Comparison of ENCODE assay signal across 8 mouse cellular contexts in the genomic region with DNA sequence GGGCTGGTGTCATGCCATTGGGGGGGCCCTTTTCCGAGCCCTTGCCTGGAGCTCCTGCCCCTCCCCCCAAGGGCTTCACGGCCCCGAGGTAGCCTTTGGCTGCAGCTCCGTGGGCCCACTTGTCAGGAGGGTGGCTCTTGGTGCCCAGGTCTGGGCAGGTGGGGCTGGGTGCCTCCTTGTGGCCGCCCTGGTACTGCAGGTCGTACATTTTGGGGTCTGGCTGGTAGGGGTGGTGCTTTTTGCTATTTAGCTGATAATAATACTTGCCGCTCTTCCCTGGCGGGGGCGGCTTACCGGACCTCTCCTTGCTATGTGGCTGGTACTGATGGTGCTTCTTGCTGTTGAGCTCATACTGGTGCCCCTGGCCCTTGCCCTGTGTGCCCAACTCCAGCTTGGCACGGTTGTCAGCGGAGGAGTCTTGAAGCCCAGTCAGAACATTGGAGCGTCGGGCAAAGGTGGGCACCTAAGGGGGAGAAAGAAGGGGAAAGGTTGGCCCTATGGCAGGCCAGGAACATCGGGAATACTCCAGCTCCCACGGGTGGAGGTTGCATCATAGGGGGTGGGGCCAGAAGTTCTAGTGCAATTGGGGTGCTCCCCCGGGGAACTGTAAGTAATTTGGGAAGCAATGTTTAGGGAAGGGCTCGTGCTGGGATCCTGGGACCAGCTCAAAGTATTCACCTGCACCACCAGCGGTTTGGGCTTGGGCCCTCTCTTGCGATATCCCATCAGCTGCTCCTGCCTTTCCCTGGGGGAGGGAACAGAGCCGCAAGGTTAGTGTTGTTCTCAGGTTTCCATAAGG. TPM values are rescaled to one million over a fixed set of nuclear protein-coding genes. Genes with fewer than 3 reads are reported as not detected.
DNase-seq lines count a peak whose midpoint lies in the region; ATAC-seq and TF ChIP-seq lines count a peak whose summit lies in the region.
"Had no signal": no experiment of that assay in that cellular context is flagged by ENCODE, and none has a peak within 500 bp of the region (broad histone marks: within the 10 kb centered on the region; RNA-seq: fewer than 3 reads in every experiment).

No protein-coding gene starts in this region.

- H3K9ac ChIP-seq in forebrain, embryonic 11.5 days (ENCODE audit: low read length) = no peak overlapping the region
- H3K9ac ChIP-seq in midbrain, embryonic 15.5 days = no peak overlapping the region; the same call in 1 of the 2 replicates

- no peak for DNase-seq in testis, postnatal 14 days (ENCODE audit: low spot score)
- peak; percentile 83 for DNase-seq in forebrain, embryonic 11.5 days (ENCODE audit: low spot score)
- DNase-seq in kidney, postnatal 14 days = peak; percentile 45
- DNase-seq in thymus, postnatal 4 days = peak; percentile 85

- no peaks in the 10 kb centered on the region for H3K36me3 ChIP-seq in testis, adult 2 months (ENCODE audit: control insufficient read depth, insufficient read depth, low read length)
- no peaks in the 10 kb centered on the region for H3K36me3 ChIP-seq in forebrain, embryonic 11.5 days (ENCODE audit: control insufficient read depth, insufficient read depth, low read length)
- peaks cover 7% of the 10 kb centered on the region for H3K36me3 ChIP-seq in midbrain, embryonic 15.5 days (replicated peaks)

- H3K9me3 ChIP-seq in forebrain, embryonic 11.5 days (ENCODE audit: control insufficient read depth, low read length) = no peaks in the 10 kb centered on the region
- no peaks in the 10 kb centered on the region for H3K9me3 ChIP-seq in midbrain, embryonic 15.5 days
- H3K9me3 ChIP-seq: megakaryocyte, embryonic 14.5 days had no signal

- peaks cover 43% of the 10 kb centered on the region for H3K4me1 ChIP-seq in testis, adult 2 months (ENCODE audit: control insufficient read depth, insufficient read depth, low read length)
- H3K4me1 ChIP-seq in bone marrow macrophage, adult 2 months (ENCODE audit: control insufficient read depth, insufficient read depth, low read length) = peaks cover 10% of the 10 kb centered on the region
- H3K4me1 ChIP-seq in forebrain, embryonic 11.5 days (replicated peaks; ENCODE audit: control insufficient read depth, insufficient read depth, low read length) = peaks cover 53% of the 10 kb centered on the region
- peaks cover 71% of the 10 kb centered on the region for H3K4me1 ChIP-seq in midbrain, embryonic 15.5 days

- no peaks in the 10 kb centered on the region; the same call in 1 of the 2 replicates for H3K27me3 ChIP-seq in testis, adult 2 months (ENCODE audit: control insufficient read depth, insufficient read depth, low read length)
- H3K27me3 ChIP-seq in forebrain, embryonic 11.5 days (ENCODE audit: control insufficient read depth, insufficient read depth, low read length) = peaks cover 51% of the 10 kb centered on the region
- peaks cover 14% of the 10 kb centered on the region for H3K27me3 ChIP-seq in midbrain, embryonic 15.5 days (replicated peaks)

- H3K4me3 ChIP-seq in testis, adult 2 months (ENCODE audit: control insufficient read depth, low read depth, low read length) = no peak overlapping the region
- H3K4me3 ChIP-seq in bone marrow macrophage, adult 2 months (ENCODE audit: insufficient read depth, low read length) = no peak overlapping the region
- H3K4me3 ChIP-seq in forebrain, embryonic 11.5 days (ENCODE audit: low read depth, low read length) = peak overlapping the region; percentile 10; the same call in 1 of the 2 replicates
- H3K4me3 ChIP-seq in midbrain, embryonic 15.5 days = peak overlapping the region; percentile 69; the same call in 1 of the 2 replicates
- H3K4me3 ChIP-seq: megakaryocyte, embryonic 14.5 days had no signal

- 8% methylated on average over 21 of the region's 21 CpGs for WGBS in forebrain, embryonic 11.5 days
- 28% methylated on average over 21 of the region's 21 CpGs for WGBS in midbrain, embryonic 15.5 days

- no peak for TF ChIP-seq POLR2A in testis, adult 2 months (IDR thresholded peaks at IDR 0.05; ENCODE audit: control insufficient read depth, low read depth, low read length)
- TF ChIP-seq POLR2A in bone marrow macrophage, adult 2 months (IDR thresholded peaks at IDR 0.05; ENCODE audit: borderline replicate concordance, low read depth, low read length) = no peak

- H3K4me2 ChIP-seq in forebrain, embryonic 11.5 days (ENCODE audit: low read depth, low read length, severe bottlenecking) = no peak overlapping the region
- peak overlapping the region; percentile 94 for H3K4me2 ChIP-seq in midbrain, embryonic 15.5 days

- ATAC-seq in forebrain, embryonic 11.5 days (replicated peaks; ENCODE audit: low FRiP score) = no peak
- no peak for ATAC-seq in midbrain, embryonic 15.5 days (replicated peaks)

- no peak overlapping the region for H3K27ac ChIP-seq in testis, adult 2 months (ENCODE audit: control insufficient read depth, insufficient read depth, low read depth, low read length)
- H3K27ac ChIP-seq in bone marrow macrophage, adult 2 months (ENCODE audit: insufficient read depth, low read depth, low read length) = no peak overlapping the region
- H3K27ac ChIP-seq in forebrain, embryonic 11.5 days (ENCODE audit: low read depth, low read length) = no peak overlapping the region
- H3K27ac ChIP-seq in midbrain, embryonic 15.5 days = no peak overlapping the region

- peak; percentile 33; the same call in 1 of the 2 replicates for TF ChIP-seq CTCF in testis, adult 2 months (IDR thresholded peaks at IDR 0.05; ENCODE audit: control insufficient read depth, insufficient read depth, insufficient replicate concordance, low read depth, low read length)
- TF ChIP-seq CTCF in bone marrow macrophage, adult 2 months (IDR thresholded peaks at IDR 0.05; ENCODE audit: low read depth, low read length) = peak; percentile 58; the same call in 1 of the 2 replicates

RNA-seq across cellular contexts. Expression of a gene that starts 4.0 kb away (rescaled TPM):
- 3.3 and 3.8 TPM in 2 replicates for polyA plus RNA-seq in testis, adult 2 months (2012; rRNA removed)
- 15.8 and 17.2 TPM in 2 replicates for polyA plus RNA-seq in bone marrow macrophage, adult 2 months (2012; ENCODE audit: insufficient read depth, insufficient read length, missing spikeins)
- 6.4 and 7.0 TPM in 2 replicates for polyA plus RNA-seq in forebrain, embryonic 11.5 days (2014; fragmentation: Nextera tagmentation; extraction: Ambion mirVana)
- polyA plus RNA-seq in midbrain, embryonic 15.5 days (2015; fragmentation: Nextera tagmentation; extraction: Ambion mirVana) = 23.7 and 24.7 TPM in 2 replicates

RNA-seq across cellular contexts. Expression of a gene that starts 41.3 kb away (rescaled TPM):
- 0.53 and 0.79 TPM in 2 replicates for polyA plus RNA-seq in testis, adult 2 months (2012; rRNA removed)
- 6.2 and 9.5 TPM in 2 replicates for polyA plus RNA-seq in bone marrow macrophage, adult 2 months (2012; ENCODE audit: insufficient read depth, insufficient read length, missing spikeins)
- polyA plus RNA-seq in forebrain, embryonic 11.5 days (2014; fragmentation: Nextera tagmentation; extraction: Ambion mirVana) = 9.5 and 11.2 TPM in 2 replicates
- polyA plus RNA-seq in midbrain, embryonic 15.5 days (2015; fragmentation: Nextera tagmentation; extraction: Ambion mirVana) = 9.6 and 9.7 TPM in 2 replicates

RNA-seq across cellular contexts. Expression of a gene that starts 59.3 kb away (rescaled TPM):
- polyA plus RNA-seq in testis, adult 2 months (2012; rRNA removed) = 2.3 and 2.4 TPM in 2 replicates
- polyA plus RNA-seq in bone marrow macrophage, adult 2 months (2012; ENCODE audit: insufficient read depth, insufficient read length, missing spikeins) = 1.9 and 2.0 TPM in 2 replicates
- 101 and 103 TPM in 2 replicates for polyA plus RNA-seq in forebrain, embryonic 11.5 days (2014; fragmentation: Nextera tagmentation; extraction: Ambion mirVana)
- polyA plus RNA-seq in midbrain, embryonic 15.5 days (2015; fragmentation: Nextera tagmentation; extraction: Ambion mirVana) = 17.6 and 19.6 TPM in 2 replicates

Comparison
In these comparisons a context has a peak if more than half of its experiments do, and no peak if none do; other contexts are left out.
1. H3K4me3 ChIP-seq: peak in forebrain, embryonic 11.5 days (single experiment) and midbrain, embryonic 15.5 days (single experiment); none in testis, adult 2 months (single experiment) and bone marrow macrophage, adult 2 months (single experiment).